Mouse (Mus musculus): ENCODE data around the gene Bsg.

Gene Bsg

GRCm38 (mm10) chr10:79705951-79706350 is 1.7 kb downstream of the Bsg start:
- no peak for DNase-seq (ENCODE audit: low spot score)

- DNase-seq (ENCODE audit: low spot score) = no peak
Measured at GRCm38 (mm10) chr10:79706406-79707094, 2.3 kb downstream of the Bsg start.

DNA sequence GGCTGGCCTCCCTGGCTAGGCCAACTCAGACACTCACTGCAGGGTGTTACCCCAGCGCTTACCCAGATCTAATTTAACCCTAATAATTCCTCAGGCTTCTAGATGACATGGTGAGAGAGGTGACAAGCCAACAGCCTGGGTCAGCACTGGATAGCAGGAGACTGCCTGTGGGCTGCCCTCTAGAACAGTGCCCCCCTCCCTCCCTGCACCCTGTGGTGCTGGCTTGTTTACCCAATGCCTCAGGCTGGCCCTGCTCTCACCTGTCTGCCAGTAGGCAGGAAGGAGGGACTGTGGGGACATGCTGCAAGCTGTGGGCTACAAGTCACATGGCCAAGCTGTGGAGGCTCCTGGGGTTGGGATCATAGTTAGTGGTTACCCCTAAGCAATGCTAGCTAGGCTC is 2.9 kb downstream of the Bsg start:
- DNase-seq (ENCODE audit: low spot score) = no peak

- DNase-seq (ENCODE audit: low spot score) = no peak
Measured at GRCm38 (mm10) chr10:79707759-79708158, 3.5 kb downstream of the Bsg start.

DNA sequence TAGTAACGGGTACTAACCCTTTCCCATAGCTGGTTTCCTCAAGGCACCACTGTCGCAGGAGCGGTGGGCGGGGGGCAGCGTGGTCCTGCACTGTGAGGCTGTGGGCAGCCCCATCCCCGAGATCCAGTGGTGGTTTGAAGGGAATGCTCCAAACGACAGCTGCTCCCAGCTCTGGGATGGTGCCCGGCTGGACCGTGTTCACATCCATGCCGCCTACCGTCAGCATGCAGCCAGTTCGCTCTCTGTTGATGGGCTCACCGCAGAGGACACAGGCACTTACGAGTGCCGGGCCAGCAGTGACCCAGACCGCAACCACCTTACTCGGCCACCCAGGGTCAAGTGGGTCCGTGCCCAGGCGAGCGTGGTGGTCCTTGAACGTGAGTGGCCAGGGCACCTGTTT is 4.4 kb downstream of the Bsg start:
- DNase-seq (ENCODE audit: low spot score) = no peak

DNA sequence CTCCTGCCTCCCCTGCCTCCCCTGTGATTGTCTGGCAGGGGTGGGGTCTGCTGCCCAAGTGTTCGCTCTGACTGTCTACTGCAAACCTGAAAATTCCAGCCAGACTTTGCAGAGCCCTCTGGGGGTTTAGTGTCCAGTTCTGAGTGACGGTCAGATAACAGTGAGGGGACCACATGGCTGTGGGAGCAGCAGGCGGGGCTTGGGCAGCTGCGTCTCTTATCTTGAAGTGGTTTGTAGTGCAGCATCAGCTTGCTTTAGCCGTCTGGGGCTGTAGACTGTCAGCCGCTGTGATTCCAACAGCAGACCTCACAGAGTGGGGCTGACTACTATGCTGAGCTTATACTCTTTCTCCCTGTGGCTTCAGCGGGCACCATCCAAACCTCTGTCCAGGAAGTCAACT is 5.0 kb downstream of the Bsg start:
- DNase-seq (ENCODE audit: low spot score) = no peak

DNA sequence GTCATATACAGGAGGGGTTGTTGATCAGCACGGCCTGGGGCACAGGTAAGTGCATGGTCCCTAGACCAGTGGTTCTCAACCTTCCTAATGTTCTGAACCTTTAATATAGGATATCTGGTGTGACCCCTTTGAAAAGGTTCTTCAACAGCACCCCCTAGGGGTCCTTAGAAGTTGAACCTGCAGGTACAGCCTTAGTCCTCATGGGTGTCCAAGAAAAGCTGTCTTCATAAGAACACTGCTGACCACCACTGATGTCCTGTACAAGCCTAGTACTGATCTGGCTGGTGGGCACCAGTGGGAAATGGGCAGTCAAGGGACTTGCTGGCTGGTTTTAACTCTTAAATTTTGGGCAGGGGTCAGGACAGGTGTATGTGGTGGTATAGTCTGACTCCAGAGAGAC is 7.7 kb downstream of the Bsg start:
- no peak for DNase-seq (ENCODE audit: low spot score)

DNA sequence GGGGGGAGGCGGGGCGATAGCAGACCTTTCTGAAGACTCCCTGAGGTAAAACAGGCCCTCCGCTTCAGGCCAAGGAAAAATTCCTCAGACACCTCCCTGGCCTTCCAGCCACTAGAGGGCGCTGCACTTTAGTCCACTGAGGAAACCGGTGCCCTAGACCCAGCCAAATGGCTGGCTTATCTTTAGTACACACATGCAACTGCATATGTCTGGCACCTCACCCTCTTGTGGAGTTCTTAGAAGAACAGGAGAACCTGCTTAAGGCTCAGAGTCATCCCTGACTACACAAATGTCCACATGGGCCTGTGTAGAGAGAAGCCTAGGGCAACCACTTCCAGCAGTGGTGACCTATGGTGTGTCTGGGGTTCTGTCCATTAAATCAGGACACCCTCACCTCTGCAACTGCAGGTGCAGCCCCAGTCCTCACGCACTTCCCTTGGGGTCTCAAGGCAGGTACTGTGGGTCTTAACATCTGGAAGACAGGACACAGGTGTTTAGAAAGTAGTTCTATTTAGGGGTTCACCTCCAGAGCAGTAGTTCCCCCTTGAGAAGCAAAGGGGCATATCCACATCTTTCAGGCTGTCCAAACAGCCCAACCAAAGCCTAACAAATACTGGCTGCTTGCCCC is 8.3 kb downstream of the Bsg start:
- no peak for DNase-seq (ENCODE audit: low spot score)

GRCm38 (mm10) chr10:79713163-79713562 is 8.9 kb downstream of the Bsg start:
- no peak for DNase-seq (ENCODE audit: low spot score)

DNA sequence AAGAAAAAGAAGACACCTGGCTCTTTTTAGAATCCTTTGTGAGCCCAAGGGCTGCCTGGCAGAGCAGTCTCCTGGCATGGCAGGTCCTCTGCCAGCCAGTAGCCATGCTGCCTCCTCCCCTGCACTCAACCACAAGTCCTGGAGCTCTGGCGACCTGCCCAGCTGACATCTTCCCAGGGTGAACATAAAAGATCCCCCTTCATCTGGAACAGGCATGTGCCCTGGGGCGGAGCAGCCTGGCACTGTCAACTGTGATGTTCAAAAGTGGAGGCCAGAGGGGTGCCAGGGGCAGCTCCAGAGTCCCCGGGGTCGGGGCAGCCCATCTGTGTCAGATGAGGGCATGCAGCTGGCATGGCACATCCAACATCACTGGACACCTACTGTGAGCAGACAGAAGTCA is 10.7 kb downstream of the Bsg start:
- no peak for DNase-seq (ENCODE audit: low spot score)

GRCm38 (mm10) chr10:79716254-79716987 is 12.1 kb downstream of the Bsg start, which contains the start of gene Hcn2:
TSS of gene Hcn2 (plus strand) at chr10:79716634.
- DNase-seq (ENCODE audit: low spot score) = no peak

GRCm38 (mm10) chr10:79716988-79717355 is 12.7 kb downstream of the Bsg start:
- no peak for DNase-seq (ENCODE audit: low spot score)

GRCm38 (mm10) chr10:79717640-79718357 is 13.5 kb downstream of the Bsg start:
- peak; percentile 51 for DNase-seq (ENCODE audit: low spot score)

DNA sequence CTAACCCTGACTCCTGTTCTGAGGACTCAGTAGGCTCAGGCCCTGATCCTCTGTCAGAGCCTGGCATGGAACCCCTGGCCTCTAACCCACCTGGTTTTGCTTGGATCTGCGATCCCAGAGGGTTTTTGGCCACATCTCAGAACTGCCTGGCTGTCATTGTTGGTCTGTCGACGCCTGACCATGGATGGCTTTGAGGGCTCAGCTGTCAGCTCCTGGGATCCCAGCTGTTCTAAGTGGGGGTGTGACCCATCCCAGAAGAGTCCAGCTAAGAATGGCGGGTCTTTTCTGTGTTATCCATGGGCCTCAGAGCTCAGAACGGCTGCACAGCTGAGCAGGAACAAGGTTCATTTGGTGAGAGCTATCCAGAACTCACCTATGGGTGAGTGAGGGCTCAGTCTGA is 16.8 kb downstream of the Bsg start:
- no peak for DNase-seq (ENCODE audit: low spot score)

GRCm38 (mm10) chr10:79723047-79723446 is 18.8 kb downstream of the Bsg start:
- no peak for DNase-seq (ENCODE audit: low spot score)

DNA sequence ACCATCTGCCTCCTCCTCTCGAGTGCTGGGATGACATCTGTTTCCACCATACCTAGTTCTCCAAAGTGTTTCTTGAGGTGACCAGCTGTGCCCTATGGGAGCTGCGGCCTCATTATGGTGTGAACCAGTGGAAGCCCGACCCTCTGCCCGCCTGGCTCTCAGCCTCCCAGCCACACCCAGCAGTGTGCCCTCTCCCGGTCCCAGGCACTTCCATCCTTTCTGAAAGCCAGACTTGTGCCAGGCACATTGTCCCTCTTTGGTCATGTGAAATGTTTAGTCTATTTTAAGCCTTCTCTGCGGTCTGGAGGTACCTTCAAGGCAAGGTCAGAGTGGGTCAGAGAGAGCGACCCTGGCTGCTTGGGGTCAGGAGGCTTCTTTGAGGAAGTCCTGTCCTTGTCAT is 19.4 kb downstream of the Bsg start:
- no peak for DNase-seq (ENCODE audit: low spot score)

DNA sequence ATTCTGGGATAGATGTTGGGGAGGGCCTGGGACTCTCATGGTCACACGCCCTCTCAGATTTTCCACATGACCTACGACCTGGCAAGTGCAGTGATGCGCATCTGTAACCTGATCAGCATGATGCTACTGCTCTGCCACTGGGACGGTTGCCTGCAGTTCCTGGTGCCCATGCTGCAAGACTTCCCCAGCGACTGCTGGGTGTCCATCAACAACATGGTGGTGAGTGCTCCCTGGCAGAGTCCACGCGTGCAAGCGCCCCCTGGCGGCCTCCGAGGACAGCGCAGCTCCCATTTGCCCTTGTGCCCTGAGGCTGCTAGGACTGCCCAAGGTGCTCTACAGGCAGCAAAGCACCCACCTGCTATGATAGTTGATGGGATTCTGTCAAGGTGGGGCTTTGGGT is 21.8 kb downstream of the Bsg start:
- no peak for DNase-seq (ENCODE audit: low spot score)

GRCm38 (mm10) chr10:79728323-79729249 is 24.3 kb downstream of the Bsg start:
- no peak for DNase-seq (ENCODE audit: low spot score)

DNA sequence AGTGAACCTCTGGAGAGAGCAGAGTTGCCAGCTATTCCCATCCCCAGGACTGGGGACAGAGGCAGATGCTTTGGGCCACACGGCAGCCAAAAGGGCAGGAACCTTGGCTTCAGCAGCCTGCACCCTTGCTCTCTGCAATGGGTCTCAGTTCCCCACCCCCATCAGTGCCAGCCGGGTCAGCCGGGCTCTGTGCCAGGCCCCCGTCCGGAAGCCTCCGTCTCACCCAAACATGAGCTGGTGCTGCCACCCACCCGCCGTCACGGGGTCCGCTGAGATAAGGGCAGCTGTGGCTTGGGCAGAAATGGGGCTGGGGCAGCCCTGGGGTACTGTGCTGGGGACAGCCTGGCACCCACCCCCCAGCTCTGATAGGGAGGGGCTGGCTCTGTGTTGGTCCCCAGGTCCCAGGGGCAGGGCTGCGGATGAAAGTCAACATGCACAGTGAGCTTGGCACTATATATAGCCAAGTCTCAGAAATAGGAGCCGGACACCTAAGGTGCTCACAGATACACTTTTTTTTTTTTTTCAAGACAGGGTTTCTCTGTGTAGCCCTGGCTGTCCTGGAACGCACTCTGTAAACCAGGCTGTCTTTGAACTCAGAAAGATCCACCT is 25.2 kb downstream of the Bsg start:
- DNase-seq (ENCODE audit: low spot score) = no peak

DNA sequence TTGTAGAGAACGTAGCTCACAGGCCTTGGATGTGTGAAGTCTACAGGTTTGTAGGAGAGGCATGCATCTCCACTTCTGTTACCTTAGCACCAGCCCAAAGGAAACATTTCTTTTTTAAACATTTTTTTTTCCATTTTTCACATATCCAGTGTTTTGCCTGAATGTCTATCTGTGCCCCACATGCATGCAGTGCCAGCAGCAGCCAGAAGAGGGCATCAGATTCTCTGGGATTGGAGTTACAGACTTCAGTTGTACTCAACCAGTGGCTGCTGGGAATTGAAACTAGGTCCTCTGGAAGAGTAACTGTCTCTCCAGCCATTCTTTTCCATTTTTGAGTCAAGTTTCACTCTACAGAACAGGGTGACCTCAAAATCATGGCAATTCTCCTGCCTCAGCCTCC is 28.2 kb downstream of the Bsg start:
- no peak for DNase-seq (ENCODE audit: low spot score)

DNA sequence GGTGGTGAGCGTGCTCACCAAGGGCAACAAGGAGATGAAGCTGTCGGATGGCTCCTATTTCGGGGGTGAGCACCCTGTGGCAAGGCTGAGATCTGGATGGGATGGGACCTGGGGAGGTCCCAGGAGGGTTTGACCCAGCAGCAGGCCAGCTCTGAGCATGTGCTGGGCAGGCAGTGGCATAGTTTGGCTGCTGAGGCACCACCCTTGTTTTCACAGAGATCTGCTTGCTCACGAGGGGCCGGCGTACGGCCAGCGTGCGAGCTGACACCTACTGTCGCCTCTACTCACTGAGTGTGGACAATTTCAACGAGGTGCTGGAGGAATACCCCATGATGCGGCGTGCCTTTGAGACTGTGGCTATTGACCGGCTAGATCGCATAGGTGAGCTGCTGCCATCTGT is 29.6 kb downstream of the Bsg start:
- no peak for DNase-seq (ENCODE audit: low spot score)

All from ovary, adult 18-20 months (tissue).